Mouse (Mus musculus) bone marrow, adult 2 months (tissue): ENCODE measurements around the gene Ccnc. TPM values are rescaled to one million over a fixed set of nuclear protein-coding genes. Genes with fewer than 3 reads are reported as not detected.
A peak's percentile ranks its signal among the peaks of the same experiment; 100 is the strongest.

Experiments used
- H3K27ac ChIP-seq: fragments of 200-500 bp; 2 replicates; pipeline ENCODE4 v1.5.1; 2012; ENCODE audit warnings: low read depth, mild to moderate bottlenecking, control low read depth, inconsistent platforms, low read length; ENCODE audit not compliant: control insufficient read depth, poor library complexity, insufficient read depth
- H3K4me1 ChIP-seq: fragments of 200-500 bp; 2 replicates; pipeline ENCODE4 v1.6.1; 2011; ENCODE audit warnings: low read length; ENCODE audit not compliant: control insufficient read depth, insufficient read depth
- H3K4me3 ChIP-seq: fragments of 200-500 bp; replicated peaks from 2 replicates; pipeline ENCODE3; 2011; ENCODE audit warnings: mild to moderate bottlenecking, low read depth, low read length, control low read depth; ENCODE audit not compliant: control insufficient read depth
- CTCF ChIP-seq: fragments of 200-500 bp; IDR thresholded peaks from 2 replicates; pipeline ENCODE4 v1.5.1; 2011; ENCODE audit warnings: low read length, control low read depth; ENCODE audit not compliant: control insufficient read depth, insufficient read depth
- POLR2A ChIP-seq: fragments of 200-500 bp; IDR thresholded peaks from 2 replicates; pipeline ENCODE4 v1.6.1; 2011; ENCODE audit warnings: low read depth, mild to moderate bottlenecking, control low read depth, low read length, borderline replicate concordance; ENCODE audit not compliant: control insufficient read depth
- WGBS: fragments of 180-500 bp; shearing (Covaris S2); methylation state at CpG from one replicate; pipeline ENCODE4 v1.1.7; 2018; 5-methylcytosine and 5-hydroxymethylcytosine counted together
- polyA plus RNA-seq: library from polyadenylated mRNA; stranded (reverse); fragments of >200 nt; gene quantifications from 2 replicates; pipeline ENCODE4 v1.2.4, GENCODE M21; 2011; ENCODE audit warnings: low replicate concordance; ENCODE audit not compliant: missing spikeins, insufficient read depth, insufficient read length

Gene Ccnc
- polyA plus RNA-seq, 1 experiment: 13.6 TPM

DNA sequence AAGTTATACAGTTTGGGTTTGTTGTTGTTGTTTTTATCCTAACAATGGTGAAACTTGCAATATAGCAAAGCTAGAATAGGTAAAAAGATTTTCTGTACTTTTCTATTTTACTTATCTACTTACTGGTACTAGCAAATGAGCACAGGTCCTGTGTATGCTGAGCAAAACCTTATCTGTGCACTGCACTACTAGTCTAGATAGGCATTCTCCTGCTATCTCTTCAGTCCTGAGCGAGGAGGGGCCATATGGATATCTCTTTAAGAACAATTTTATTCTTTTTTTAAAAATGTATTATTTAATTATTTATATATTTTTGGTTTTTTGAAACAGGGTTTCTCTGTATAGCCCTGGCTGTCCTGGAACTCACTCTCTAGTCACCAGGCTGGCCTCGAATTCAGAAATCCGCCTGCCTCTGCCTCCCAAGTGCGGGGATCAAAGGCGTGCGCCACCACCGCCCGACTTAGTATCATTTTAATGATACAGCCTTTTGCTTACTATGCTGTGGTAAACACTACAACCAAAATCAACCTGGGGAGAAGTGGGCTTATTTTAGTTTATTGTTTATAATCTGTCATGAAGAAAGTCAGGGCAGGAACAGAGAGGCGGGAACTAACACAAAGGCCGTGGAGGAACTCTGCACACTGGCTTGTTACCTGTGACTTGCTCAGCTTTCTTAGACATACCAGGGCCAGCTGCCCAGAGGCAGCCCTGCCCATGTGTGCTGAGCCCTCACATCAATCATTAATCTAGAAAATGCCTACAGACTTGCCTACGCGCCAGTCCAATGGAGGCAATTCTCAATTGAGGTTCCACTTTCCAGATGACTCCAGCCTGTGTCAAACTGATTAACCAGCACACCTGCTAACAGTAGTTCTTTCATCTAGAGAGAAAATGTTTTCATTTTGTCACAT lies 53.6 kb downstream of the Ccnc start:
- no peak for TF ChIP-seq CTCF
- no peak for TF ChIP-seq POLR2A
- Histone ChIP-seq H3K27ac (peak overlapping the region; percentile 72), H3K4me3 (no peak overlapping the region), H3K4me1 (no peaks in the 10 kb centered on the region; the same call in 1 of the 2 replicates)
- 68% methylated on average over 12 of the region's 12 CpGs for WGBS

GRCm38 (mm10) chr4:21786268-21786667 lies 58.8 kb downstream of the Ccnc start:
- no peak for TF ChIP-seq CTCF
- no peak for TF ChIP-seq POLR2A
- Histone ChIP-seq H3K27ac (no peak overlapping the region), H3K4me3 (no peak overlapping the region), H3K4me1 (no peaks in the 10 kb centered on the region)
- WGBS: 92% methylated on average over 12 of the region's 12 CpGs

- H3K4me3 ChIP-seq: no peak overlapping the region
Measured at GRCm38 (mm10) chr4:21788903-21789302, 61.4 kb downstream of the Ccnc start.

GRCm38 (mm10) chr4:21789836-21790235 lies 62.3 kb downstream of the Ccnc start:
- Histone ChIP-seq H3K4me1 (no peaks in the 10 kb centered on the region), H3K27ac (no peak overlapping the region), H3K4me3 (no peak overlapping the region)
- 97% methylated on average over 4 of the region's 4 CpGs for WGBS
- no peak for TF ChIP-seq POLR2A
- TF ChIP-seq CTCF: no peak

More at GRCm38 (mm10) chr4:21788903-21789302, 61.4 kb downstream of the Ccnc start:
- TF ChIP-seq CTCF (no peak), POLR2A (no peak)
- 80% methylated on average over 6 of the region's 6 CpGs for WGBS
- no peak overlapping the region for H3K27ac ChIP-seq
- H3K4me1 ChIP-seq: no peaks in the 10 kb centered on the region

DNA sequence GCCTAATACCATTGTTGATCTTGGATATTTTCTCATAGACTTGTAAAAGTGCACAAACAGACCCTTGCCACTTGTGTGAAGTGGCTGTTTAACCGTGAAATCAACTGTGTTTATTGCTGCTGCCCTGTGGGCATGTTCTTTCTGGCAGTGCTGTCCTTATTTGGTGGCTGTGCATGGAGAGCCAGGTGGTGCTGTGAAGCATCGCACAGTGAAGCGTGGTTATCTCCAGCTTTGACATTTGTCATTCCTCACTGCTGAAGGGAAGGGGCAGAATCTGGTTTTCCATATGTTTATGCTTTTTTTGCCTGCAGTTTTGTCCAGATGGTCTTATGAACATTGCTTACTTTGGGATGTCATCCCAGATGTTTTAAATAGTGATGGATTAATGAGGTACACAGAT lies 66.1 kb downstream of the Ccnc start:
- no peak for TF ChIP-seq POLR2A
- no peak for TF ChIP-seq CTCF
- Histone ChIP-seq H3K27ac (no peak overlapping the region), H3K4me3 (no peak overlapping the region), H3K4me1 (no peaks in the 10 kb centered on the region)
- 83% methylated on average over 3 of the region's 3 CpGs for WGBS

- WGBS: 84% methylated on average over 1 of the region's 1 CpGs
- H3K4me3 ChIP-seq: no peak overlapping the region
- no peaks in the 10 kb centered on the region for H3K4me1 ChIP-seq
- TF ChIP-seq CTCF: no peak
- no peak overlapping the region for H3K27ac ChIP-seq
Measured at GRCm38 (mm10) chr4:21801013-21801412, 73.5 kb downstream of the Ccnc start.

DNA sequence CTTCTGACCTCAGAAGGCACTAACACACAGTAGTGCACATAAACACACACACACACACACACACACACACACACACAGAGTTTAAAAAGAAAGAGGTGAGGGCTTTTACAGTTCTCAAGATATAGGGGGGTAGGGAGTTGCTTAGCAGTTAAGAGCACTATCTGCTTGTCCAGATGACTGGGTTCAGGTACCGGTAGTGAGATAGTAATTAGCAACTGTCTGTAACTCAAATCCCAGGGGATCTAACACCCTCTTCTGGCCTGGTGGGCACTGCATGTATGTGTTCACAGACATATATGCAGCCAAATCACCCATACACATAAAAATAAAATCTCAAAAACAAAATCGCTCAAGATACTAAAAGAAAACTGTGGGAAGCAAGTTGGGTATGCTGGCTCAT lies 74.1 kb downstream of the Ccnc start:
- WGBS: 85% methylated on average over 2 of the region's 2 CpGs
- H3K27ac ChIP-seq: no peak overlapping the region

GRCm38 (mm10) chr4:21807204-21807603 lies 79.7 kb downstream of the Ccnc start:
- 91% methylated on average over 5 of the region's 5 CpGs for WGBS
- no peak overlapping the region for H3K27ac ChIP-seq
- H3K4me1 ChIP-seq: no peaks in the 10 kb centered on the region
- H3K4me3 ChIP-seq: no peak overlapping the region
- TF ChIP-seq CTCF: no peak
- TF ChIP-seq POLR2A: no peak

More for the DNA sequence above, 74.1 kb downstream of the Ccnc start:
- H3K4me1 ChIP-seq: no peaks in the 10 kb centered on the region
- TF ChIP-seq POLR2A (no peak), CTCF (no peak)
- no peak overlapping the region for H3K4me3 ChIP-seq

Other genes starting within 250 kb of the Ccnc start
- gene Prdm13, start 41.7 kb upstream of the Ccnc start, polyA plus RNA-seq: not detected in 2 replicates
- 8.5 and 13.2 TPM in 2 replicates for gene Usp45, start 39.5 kb downstream of the Ccnc start, polyA plus RNA-seq
- gene Tstd3, start 39.5 kb downstream of the Ccnc start, polyA plus RNA-seq: 6.3 and 12.4 TPM in 2 replicates
- gene Pnisr, start 119.9 kb downstream of the Ccnc start, polyA plus RNA-seq: 83.9 and 167 TPM in 2 replicates
- gene Coq3, start 152.0 kb downstream of the Ccnc start, polyA plus RNA-seq: 2.7 and 4.5 TPM in 2 replicates
- gene Faxc, start 203.6 kb downstream of the Ccnc start, polyA plus RNA-seq: 0.75 TPM in 1 of 2 replicates, not detected in the other